ENCODE assay signal across 11 mouse cellular contexts in the genomic region with DNA sequence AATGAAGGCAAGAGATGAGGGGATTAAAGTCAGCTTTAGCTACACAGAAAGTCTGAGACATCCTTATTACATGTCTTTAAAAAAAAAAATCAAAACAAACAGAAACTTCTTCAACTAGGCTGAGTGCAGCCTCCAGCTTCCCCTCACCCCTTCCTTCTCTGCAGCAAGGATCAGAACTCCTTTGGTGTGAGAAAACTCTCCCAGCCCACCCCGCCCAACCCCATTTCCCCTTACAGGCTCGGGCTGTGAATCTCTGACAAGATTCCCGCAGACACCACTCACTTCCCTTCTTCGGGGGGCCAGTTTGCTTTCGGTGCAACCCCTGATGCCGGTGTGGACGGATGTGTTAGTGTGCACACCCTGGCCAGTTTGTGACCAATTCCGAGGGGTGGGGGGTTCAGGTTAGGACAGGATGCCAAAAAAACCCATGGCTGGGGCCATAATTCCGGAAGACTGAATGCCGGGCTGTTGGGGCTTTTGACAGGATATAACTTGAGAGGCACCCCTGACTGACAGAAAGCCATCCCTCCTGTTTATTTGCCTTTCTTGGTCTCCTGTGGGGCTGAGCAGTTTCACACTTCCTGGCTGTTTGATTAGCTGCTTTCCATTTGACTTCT. TPM values are rescaled to one million over a fixed set of nuclear protein-coding genes. Genes with fewer than 3 reads are reported as not detected.
DNase-seq lines count a peak whose midpoint lies in the region; ATAC-seq and TF ChIP-seq lines count a peak whose summit lies in the region.
"Had no signal": no experiment of that assay in that cellular context is flagged by ENCODE, and none has a peak within 500 bp of the region (broad histone marks: within the 10 kb centered on the region; RNA-seq: fewer than 3 reads in every experiment).

No protein-coding gene starts in this region.

- TF ChIP-seq POLR2A in CH12.LX (IDR thresholded peaks at IDR 0.05; ENCODE audit: low read depth, low read length) = no peak

- H3K27me3 ChIP-seq in hindbrain, embryonic 10.5 days (ENCODE audit: insufficient read depth, poor library complexity, severe bottlenecking) = no peaks in the 10 kb centered on the region
- H3K27me3 ChIP-seq in hindbrain, postnatal 0 days (ENCODE audit: insufficient read depth, low read length) = no peaks in the 10 kb centered on the region
- no peaks in the 10 kb centered on the region for H3K27me3 ChIP-seq in CH12.LX (replicated peaks)
- H3K27me3 ChIP-seq in embryonic facial prominence, embryonic 14.5 days (replicated peaks; ENCODE audit: control insufficient read depth, insufficient read depth, low read length) = no peaks in the 10 kb centered on the region
- no peaks in the 10 kb centered on the region for H3K27me3 ChIP-seq in liver, postnatal 0 days (ENCODE audit: insufficient read depth, low read length)

- H3K79me2 ChIP-seq in CH12.LX (replicated peaks; ENCODE audit: control insufficient read depth, extremely low read depth, insufficient read depth, poor library complexity, severe bottlenecking) = no peaks in the 10 kb centered on the region

- no peaks in the 10 kb centered on the region for H3K36me3 ChIP-seq in hindbrain, embryonic 10.5 days
- no peaks in the 10 kb centered on the region for H3K36me3 ChIP-seq in hindbrain, postnatal 0 days (ENCODE audit: insufficient read depth, low read length)
- H3K36me3 ChIP-seq in CH12.LX (replicated peaks in 1 of 2; ENCODE audit: control insufficient read depth in 1 of 2, insufficient read depth in 1 of 2, low read length in 1 of 2) = no peaks in the 10 kb centered on the region
- no peaks in the 10 kb centered on the region for H3K36me3 ChIP-seq in embryonic facial prominence, embryonic 14.5 days (ENCODE audit: control insufficient read depth, insufficient read depth, low read length)
- H3K36me3 ChIP-seq in liver, postnatal 0 days (replicated peaks; ENCODE audit: insufficient read depth, low read length) = no peaks in the 10 kb centered on the region
- H3K36me3 ChIP-seq: G1E had no signal

- no peaks in the 10 kb centered on the region; the same call in 1 of the 2 replicates for H3K4me1 ChIP-seq in hindbrain, embryonic 10.5 days (replicated peaks)
- H3K4me1 ChIP-seq in hindbrain, postnatal 0 days (ENCODE audit: insufficient read depth, low read length) = no peaks in the 10 kb centered on the region
- H3K4me1 ChIP-seq in CH12.LX (ENCODE audit: control insufficient read depth in 1 of 2, insufficient read depth in 2 of 2) = peaks cover 5 to 22% of the 10 kb centered on the region in 2 experiments
- no peaks in the 10 kb centered on the region for H3K4me1 ChIP-seq in embryonic facial prominence, embryonic 14.5 days (ENCODE audit: control insufficient read depth, insufficient read depth, low read length)
- H3K4me1 ChIP-seq in liver, postnatal 0 days (ENCODE audit: insufficient read depth) = 0 out of 2 replicates have a peak, but pooled peaks cover 5% of the 10 kb centered on the region

- H3K4me3 ChIP-seq in hindbrain, embryonic 10.5 days = no peak overlapping the region
- no peak overlapping the region for H3K4me3 ChIP-seq in hindbrain, postnatal 0 days (ENCODE audit: low read length)
- H3K4me3 ChIP-seq in CH12.LX (replicated peaks in 1 of 3; ENCODE audit: low read depth in 2 of 3, low read length in 2 of 3, poor library complexity in 1 of 3) = peak overlapping the region; percentile 11 to 39 (median 31)
- no peak overlapping the region for H3K4me3 ChIP-seq in embryonic facial prominence, embryonic 14.5 days (ENCODE audit: low read depth, low read length)
- H3K4me3 ChIP-seq in liver, postnatal 0 days (ENCODE audit: low read depth, low read length) = peak overlapping the region; percentile 20; the same call in 1 of the 2 replicates

- TF ChIP-seq CTCF in hindbrain, postnatal 0 days (IDR thresholded peaks at IDR 0.05; ENCODE audit: low read depth) = no peak
- no peak for TF ChIP-seq CTCF in CH12.LX (conservative IDR thresholded peaks at IDR 0.05 in 1 of 2, IDR thresholded peaks at IDR 0.05 in 1 of 2; ENCODE audit: low read depth in 2 of 2, low read length in 2 of 2)
- TF ChIP-seq CTCF in liver, postnatal 0 days (IDR thresholded peaks at IDR 0.05; ENCODE audit: low read depth) = no peak

- WGBS in hindbrain, embryonic 10.5 days = 55% methylated on average over 10 of the region's 10 CpGs
- WGBS in hindbrain, postnatal 0 days = 67% methylated on average over 10 of the region's 10 CpGs
- WGBS in embryonic facial prominence, embryonic 14.5 days = 39% methylated on average over 10 of the region's 10 CpGs
- 1% methylated on average over 10 of the region's 10 CpGs for WGBS in liver, postnatal 0 days (ENCODE audit: insufficient replicate concordance)

- no peak overlapping the region for H3K4me2 ChIP-seq in hindbrain, postnatal 0 days (ENCODE audit: low read depth, low read length)
- H3K4me2 ChIP-seq in CH12.LX (ENCODE audit: insufficient read depth, low read depth, poor library complexity, severe bottlenecking) = peak overlapping the region; percentile 80
- peak overlapping the region; percentile 32; the same call in 1 of the 2 replicates for H3K4me2 ChIP-seq in embryonic facial prominence, embryonic 14.5 days (ENCODE audit: low read depth, low read length)
- H3K4me2 ChIP-seq in liver, postnatal 0 days (ENCODE audit: low read depth, low read length) = peak overlapping the region; percentile 52

- H3K9me3 ChIP-seq in hindbrain, embryonic 10.5 days = no peaks in the 10 kb centered on the region
- no peaks in the 10 kb centered on the region for H3K9me3 ChIP-seq in hindbrain, postnatal 0 days (ENCODE audit: low read length)
- H3K9me3 ChIP-seq in CH12.LX (replicated peaks; ENCODE audit: low read length) = no peaks in the 10 kb centered on the region
- no peaks in the 10 kb centered on the region for H3K9me3 ChIP-seq in embryonic facial prominence, embryonic 14.5 days (ENCODE audit: control insufficient read depth, low read length)
- no peaks in the 10 kb centered on the region for H3K9me3 ChIP-seq in liver, postnatal 0 days (ENCODE audit: low read length)
- H3K9me3 ChIP-seq: G1E had no signal

- dilution Hi-C loops in CH12.LX (cut with MboI; ENCODE audit: extremely low pct_ligation_motif_present, extremely low pct_unique_long_range_greater_than_20kb, low sequenced_read_pairs) = no loop called here

- no peak overlapping the region for H3K9ac ChIP-seq in hindbrain, postnatal 0 days (replicated peaks; ENCODE audit: low read length)
- peak overlapping the region; percentile 46 for H3K9ac ChIP-seq in CH12.LX (ENCODE audit: insufficient read depth, low read depth)
- H3K9ac ChIP-seq in embryonic facial prominence, embryonic 14.5 days (ENCODE audit: low read depth, low read length) = no peak overlapping the region
- no peak overlapping the region for H3K9ac ChIP-seq in liver, postnatal 0 days (replicated peaks)

- DNase-seq in hindbrain, embryonic 10.5 days (ENCODE audit: low spot score) = peak; percentile 41
- no peak for DNase-seq in hindbrain, postnatal 0 days (ENCODE audit: low spot score)
- peak; percentile 40 for DNase-seq in CH12.LX (ENCODE audit: extremely low read depth)
- DNase-seq in embryonic facial prominence, embryonic 14.5 days (ENCODE audit: low spot score) = no peak
- DNase-seq in liver, postnatal 0 days = no peak
- DNase-seq in right cerebral cortex, adult 2 months (ENCODE audit: low spot score in 2 of 2) = no peak
- no peak for DNase-seq in adrenal gland, adult 18-20 months (ENCODE audit: low spot score in 2 of 2)
- DNase-seq: cerebellum, adult 2 months had no signal

- no peak for TF ChIP-seq RAD21 in CH12.LX (IDR thresholded peaks at IDR 0.05; ENCODE audit: low read depth, low read length)

- TF ChIP-seq EP300 in CH12.LX (IDR thresholded peaks at IDR 0.05; ENCODE audit: low read length) = peak; percentile 20
- no peak for TF ChIP-seq EP300 in liver, postnatal 0 days (IDR thresholded peaks at IDR 0.05; ENCODE audit: low read depth)

- in situ Hi-C loops in CH12.LX (cut with MboI; ENCODE audit: low pct_ligation_motif_present, low pct_unique_long_range_greater_than_20kb, low sequenced_read_pairs) = no loop called here

- no peak for ATAC-seq in hindbrain, postnatal 0 days
- ATAC-seq in embryonic facial prominence, embryonic 14.5 days (ENCODE audit: low read depth) = no peak
- no peak for ATAC-seq in liver, postnatal 0 days
- no peak for ATAC-seq in frontal cortex, adult (ENCODE audit: low TSS enrichment)

- no peak overlapping the region for H3K27ac ChIP-seq in hindbrain, embryonic 10.5 days
- no peak overlapping the region for H3K27ac ChIP-seq in hindbrain, postnatal 0 days
- H3K27ac ChIP-seq in CH12.LX (ENCODE audit: insufficient read depth, low read depth) = peak overlapping the region; percentile 24; the same call in 1 of the 2 replicates
- H3K27ac ChIP-seq in embryonic facial prominence, embryonic 14.5 days (replicated peaks; ENCODE audit: low read depth, low read length) = no peak overlapping the region; the same call in 1 of the 2 replicates
- no peak overlapping the region for H3K27ac ChIP-seq in liver, postnatal 0 days (ENCODE audit: low read depth)

RNA-seq across cellular contexts. Expression of gene Lrrc43, which starts 18.2 kb away (rescaled TPM):
- 0.07 and 0.31 TPM in 2 replicates for polyA plus RNA-seq in hindbrain, embryonic 10.5 days (2016; fragmentation: Nextera tagmentation; extraction: Ambion mirVana)
- total RNA-seq in hindbrain, postnatal 0 days (2014; rRNA removed) = 0.10 TPM in 1 of 2 replicates, not detected in the other
- 0.88 and 0.98 TPM in 2 replicates for polyA plus RNA-seq in hindbrain, postnatal 0 days (2015; fragmentation: Nextera tagmentation; extraction: Ambion mirVana)
- not detected in 2 replicates for total RNA-seq in CH12.LX (2012; rRNA removed)
- total RNA-seq in CH12.LX (2014; rRNA removed) = not detected in 2 replicates
- not detected in 2 replicates for polyA plus RNA-seq in CH12.LX (2012; ENCODE audit: insufficient read length, low read depth)
- 0.20 and 0.61 TPM in 2 replicates for polyA plus RNA-seq in embryonic facial prominence, embryonic 14.5 days (2014; fragmentation: Nextera tagmentation; extraction: Ambion mirVana)
- not detected in 2 replicates for polyA plus RNA-seq in liver, postnatal 0 days (2015; fragmentation: Nextera tagmentation; extraction: Ambion mirVana)
- total RNA-seq in adrenal gland, adult 18-20 months (2021) = not detected
- total RNA-seq: G1E had no signal
- polyA plus RNA-seq: G1E; limb, embryonic 11.5 days had no signal

RNA-seq across cellular contexts. Expression of gene Il31, which starts 18.4 kb away (rescaled TPM):
- not detected in 2 replicates for polyA plus RNA-seq in hindbrain, embryonic 10.5 days (2016; fragmentation: Nextera tagmentation; extraction: Ambion mirVana)
- total RNA-seq in hindbrain, postnatal 0 days (2014; rRNA removed) = not detected in 2 replicates
- polyA plus RNA-seq in hindbrain, postnatal 0 days (2015; fragmentation: Nextera tagmentation; extraction: Ambion mirVana) = not detected in 2 replicates
- total RNA-seq in CH12.LX (2012; rRNA removed) = not detected in 2 replicates
- total RNA-seq in CH12.LX (2014; rRNA removed) = not detected in 2 replicates
- polyA plus RNA-seq in CH12.LX (2012; ENCODE audit: insufficient read length, low read depth) = not detected in 2 replicates
- polyA plus RNA-seq in embryonic facial prominence, embryonic 14.5 days (2014; fragmentation: Nextera tagmentation; extraction: Ambion mirVana) = not detected in 2 replicates
- not detected in 2 replicates for polyA plus RNA-seq in liver, postnatal 0 days (2015; fragmentation: Nextera tagmentation; extraction: Ambion mirVana)
- not detected for total RNA-seq in adrenal gland, adult 18-20 months (2021)
- total RNA-seq: G1E had no signal
- polyA plus RNA-seq: cerebellum, adult 2 months; G1E; limb, embryonic 11.5 days had no signal

RNA-seq across cellular contexts. Expression of gene B3gnt4, which starts 39.4 kb away (rescaled TPM):
- 1.3 and 1.4 TPM in 2 replicates for polyA plus RNA-seq in hindbrain, embryonic 10.5 days (2016; fragmentation: Nextera tagmentation; extraction: Ambion mirVana)
- total RNA-seq in hindbrain, postnatal 0 days (2014; rRNA removed) = 2.5 and 4.5 TPM in 2 replicates
- polyA plus RNA-seq in hindbrain, postnatal 0 days (2015; fragmentation: Nextera tagmentation; extraction: Ambion mirVana) = 0.87 and 1.4 TPM in 2 replicates
- total RNA-seq in CH12.LX (2012; rRNA removed) (0.17 and 0.30 TPM in 2 replicates), CH12.LX (2014; rRNA removed) (not detected in 2 replicates)
- polyA plus RNA-seq in CH12.LX (2012; ENCODE audit: insufficient read length, low read depth) = not detected in 2 replicates
- polyA plus RNA-seq in embryonic facial prominence, embryonic 14.5 days (2014; fragmentation: Nextera tagmentation; extraction: Ambion mirVana) = 0.45 and 0.86 TPM in 2 replicates
- not detected in 2 replicates for polyA plus RNA-seq in liver, postnatal 0 days (2015; fragmentation: Nextera tagmentation; extraction: Ambion mirVana)
- total RNA-seq in adrenal gland, adult 18-20 months (2021) = under 1 TPM; 0.35 to 0.36 TPM
- polyA plus RNA-seq: G1E had no signal

RNA-seq across cellular contexts. Expression of gene Diablo, which starts 53.1 kb away (rescaled TPM):
- polyA plus RNA-seq in hindbrain, embryonic 10.5 days (2016; fragmentation: Nextera tagmentation; extraction: Ambion mirVana) = 149 and 152 TPM in 2 replicates
- 61.3 and 76.7 TPM in 2 replicates for total RNA-seq in hindbrain, postnatal 0 days (2014; rRNA removed)
- 89.4 and 99.6 TPM in 2 replicates for polyA plus RNA-seq in hindbrain, postnatal 0 days (2015; fragmentation: Nextera tagmentation; extraction: Ambion mirVana)
- total RNA-seq in CH12.LX (2012; rRNA removed) (37.7 and 41.8 TPM in 2 replicates), CH12.LX (2014; rRNA removed) (68.0 and 75.2 TPM in 2 replicates)
- 58.7 and 63.2 TPM in 2 replicates for polyA plus RNA-seq in CH12.LX (2012; ENCODE audit: insufficient read length, low read depth)
- 106 and 118 TPM in 2 replicates for polyA plus RNA-seq in embryonic facial prominence, embryonic 14.5 days (2014; fragmentation: Nextera tagmentation; extraction: Ambion mirVana)
- 34.1 and 35.2 TPM in 2 replicates for polyA plus RNA-seq in liver, postnatal 0 days (2015; fragmentation: Nextera tagmentation; extraction: Ambion mirVana)
- 10 to 100 TPM; 73.5 to 83.4 TPM for total RNA-seq in adrenal gland, adult 18-20 months (2021)

RNA-seq across cellular contexts. Expression of gene Gm49027, which starts 54.4 kb away (rescaled TPM):
- not detected in 2 replicates for polyA plus RNA-seq in hindbrain, embryonic 10.5 days (2016; fragmentation: Nextera tagmentation; extraction: Ambion mirVana)
- total RNA-seq in hindbrain, postnatal 0 days (2014; rRNA removed) = 0.14 and 0.52 TPM in 2 replicates
- 0.39 and 0.68 TPM in 2 replicates for polyA plus RNA-seq in hindbrain, postnatal 0 days (2015; fragmentation: Nextera tagmentation; extraction: Ambion mirVana)
- 0.38 and 0.63 TPM in 2 replicates for total RNA-seq in CH12.LX (2012; rRNA removed)
- not detected in 2 replicates for total RNA-seq in CH12.LX (2014; rRNA removed)
- polyA plus RNA-seq in CH12.LX (2012; ENCODE audit: insufficient read length, low read depth) = not detected in 2 replicates
- 4.5 and 6.0 TPM in 2 replicates for polyA plus RNA-seq in embryonic facial prominence, embryonic 14.5 days (2014; fragmentation: Nextera tagmentation; extraction: Ambion mirVana)
- polyA plus RNA-seq in liver, postnatal 0 days (2015; fragmentation: Nextera tagmentation; extraction: Ambion mirVana) = not detected in 2 replicates
- total RNA-seq in adrenal gland, adult 18-20 months (2021) = 10 to 100 TPM in 1 of 2 experiments, 1 to 10 TPM in 1; 4.3 to 11.6 TPM

Comparison
In these comparisons a context has a peak if more than half of its experiments do, and no peak if none do; other contexts are left out.
1. DNase-seq: peak in hindbrain, embryonic 10.5 days (single experiment) and CH12.LX (single experiment); none in hindbrain, postnatal 0 days (single experiment), embryonic facial prominence, embryonic 14.5 days (single experiment), liver, postnatal 0 days (single experiment), right cerebral cortex, adult 2 months (0 of 2) and adrenal gland, adult 18-20 months (0 of 2).
2. H3K4me3 ChIP-seq: peak in CH12.LX (3 of 3) and liver, postnatal 0 days (single experiment); none in hindbrain, embryonic 10.5 days (single experiment), hindbrain, postnatal 0 days (single experiment) and embryonic facial prominence, embryonic 14.5 days (single experiment).